Comparison of ENCODE assay signal across 28 mouse cellular contexts in the genomic region with DNA sequence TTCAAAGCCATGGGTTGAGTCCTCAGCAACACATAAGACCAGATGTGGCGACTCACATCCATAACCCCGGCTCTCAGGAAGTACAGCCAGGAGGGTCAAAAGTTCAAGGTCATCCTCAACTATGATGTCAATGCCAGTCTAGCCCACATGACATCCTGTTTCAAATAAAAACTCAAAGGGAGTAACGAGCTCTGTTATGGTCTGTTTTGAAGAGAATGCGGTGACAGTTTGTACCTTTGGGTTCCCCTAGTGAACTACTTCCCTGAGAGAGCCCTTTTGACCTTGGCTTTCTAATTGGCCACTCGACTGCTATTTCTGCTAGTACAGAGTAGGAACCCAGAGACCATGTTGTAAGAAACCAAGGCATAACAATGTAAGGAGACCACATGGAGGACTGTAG.
DNase-seq lines count a peak whose midpoint lies in the region; ATAC-seq and TF ChIP-seq lines count a peak whose summit lies in the region.
"Had no signal": no experiment of that assay in that cellular context is flagged by ENCODE, and none has a peak within 500 bp of the region (broad histone marks: within the 10 kb centered on the region; RNA-seq: fewer than 3 reads in every experiment).

No protein-coding gene starts in this region.

- no peaks in the 10 kb centered on the region for H3K9me3 ChIP-seq in kidney, postnatal 0 days (replicated peaks; ENCODE audit: low read length)
- H3K9me3 ChIP-seq in lung, postnatal 0 days (ENCODE audit: low read length): no peaks in the 10 kb centered on the region
- peaks cover 3% of the 10 kb centered on the region; the same call in 1 of the 2 replicates for H3K9me3 ChIP-seq in ES-E14 (ENCODE audit: control insufficient read depth, insufficient read depth, low read depth, low read length)
- H3K9me3 ChIP-seq: embryonic facial prominence, embryonic 12.5 days; forebrain, embryonic 10.5 days; heart, embryonic 13.5 days; hindbrain, embryonic 10.5 days; hindbrain, embryonic 15.5 days; kidney, embryonic 15.5 days; limb, embryonic 15.5 days; stomach, embryonic 15.5 days had no signal

- no peaks in the 10 kb centered on the region for H3K27me3 ChIP-seq in kidney, postnatal 0 days (ENCODE audit: insufficient read depth, low read length)
- H3K27me3 ChIP-seq in lung, postnatal 0 days (replicated peaks; ENCODE audit: insufficient read depth, low read length): no peaks in the 10 kb centered on the region
- H3K27me3 ChIP-seq: CH12.LX; embryonic facial prominence, embryonic 12.5 days; heart, embryonic 13.5 days; hindbrain, embryonic 15.5 days; kidney, embryonic 15.5 days; limb, embryonic 15.5 days; Patski; stomach, embryonic 15.5 days had no signal

- WGBS in kidney, postnatal 0 days: 71% methylated on average over 5 of the region's 5 CpGs
- 53% methylated on average over 5 of the region's 5 CpGs for WGBS in lung, postnatal 0 days

- no peak overlapping the region for H3K4me2 ChIP-seq in kidney, postnatal 0 days (ENCODE audit: low read length)
- H3K4me2 ChIP-seq in lung, postnatal 0 days (replicated peaks; ENCODE audit: low read depth, low read length): no peak overlapping the region
- H3K4me2 ChIP-seq: embryonic facial prominence, embryonic 12.5 days; heart, embryonic 13.5 days; hindbrain, embryonic 15.5 days; kidney, embryonic 15.5 days; limb, embryonic 15.5 days; stomach, embryonic 15.5 days had no signal

- no peak overlapping the region for H3K9ac ChIP-seq in kidney, postnatal 0 days (ENCODE audit: low read depth, low read length)
- no peak overlapping the region for H3K9ac ChIP-seq in lung, postnatal 0 days (replicated peaks; ENCODE audit: low read depth)
- H3K9ac ChIP-seq in ES-E14 (ENCODE audit: insufficient read depth, low read depth, low read length, poor library complexity, severe bottlenecking): no peak overlapping the region
- H3K9ac ChIP-seq: embryonic facial prominence, embryonic 12.5 days; forebrain, postnatal 0 days; heart, embryonic 13.5 days; hindbrain, embryonic 15.5 days; kidney, embryonic 15.5 days; limb, embryonic 15.5 days; stomach, embryonic 15.5 days had no signal

- in situ Hi-C loops in ES-E14 (cut with MboI; ENCODE audit: low sequenced_read_pairs in 2 of 2, unreplicated experiment in 2 of 2): no loop called here

- H3K4me3 ChIP-seq in kidney, postnatal 0 days (replicated peaks; ENCODE audit: low read depth, low read length): no peak overlapping the region
- no peak overlapping the region for H3K4me3 ChIP-seq in lung, postnatal 0 days (ENCODE audit: low read depth, low read length)
- H3K4me3 ChIP-seq in ES-E14 (ENCODE audit: insufficient read depth in 1 of 2, low read depth in 1 of 2, low read length in 2 of 2, poor library complexity in 1 of 2, severe bottlenecking in 1 of 2): no peak overlapping the region
- H3K4me3 ChIP-seq: embryonic facial prominence, embryonic 12.5 days; forebrain, embryonic 10.5 days; heart, embryonic 13.5 days; hindbrain, embryonic 10.5 days; hindbrain, embryonic 15.5 days; kidney, embryonic 15.5 days; layer of hippocampus, adult 2 months; left cerebral cortex, adult 2 months; limb, embryonic 15.5 days; stomach, embryonic 15.5 days had no signal

- H3K36me3 ChIP-seq in kidney, postnatal 0 days (ENCODE audit: insufficient read depth, low read length): no peaks in the 10 kb centered on the region
- H3K36me3 ChIP-seq in lung, postnatal 0 days (ENCODE audit: insufficient read depth, low read length): no peaks in the 10 kb centered on the region
- H3K36me3 ChIP-seq in ES-E14 (ENCODE audit: control insufficient read depth, insufficient read depth, low read length, poor library complexity, severe bottlenecking): no peaks in the 10 kb centered on the region
- H3K36me3 ChIP-seq: embryonic facial prominence, embryonic 12.5 days; forebrain, embryonic 10.5 days; heart, embryonic 13.5 days; hindbrain, embryonic 10.5 days; hindbrain, embryonic 15.5 days; kidney, embryonic 15.5 days; limb, embryonic 15.5 days; stomach, embryonic 15.5 days had no signal

- H3K27ac ChIP-seq in kidney, postnatal 0 days: no peak overlapping the region
- no peak overlapping the region for H3K27ac ChIP-seq in lung, postnatal 0 days (ENCODE audit: low read length)
- H3K27ac ChIP-seq in ES-E14 (ENCODE audit: insufficient read depth, low read depth, low read length, poor library complexity, severe bottlenecking): no peak overlapping the region; the same call in 1 of the 2 replicates
- H3K27ac ChIP-seq: embryonic facial prominence, embryonic 12.5 days; forebrain, embryonic 10.5 days; heart, embryonic 13.5 days; hindbrain, embryonic 10.5 days; hindbrain, embryonic 15.5 days; kidney, embryonic 15.5 days; layer of hippocampus, adult 2 months; left cerebral cortex, adult 2 months; limb, embryonic 15.5 days; stomach, embryonic 15.5 days had no signal

- TF ChIP-seq CTCF in kidney, postnatal 0 days (IDR thresholded peaks at IDR 0.05; ENCODE audit: low read depth): no peak
- TF ChIP-seq CTCF in lung, postnatal 0 days (IDR thresholded peaks at IDR 0.05): no peak

- no peaks in the 10 kb centered on the region for H3K4me1 ChIP-seq in kidney, postnatal 0 days (replicated peaks; ENCODE audit: insufficient read depth, low read length)
- H3K4me1 ChIP-seq in lung, postnatal 0 days (ENCODE audit: insufficient read depth, low read depth, low read length): no peaks in the 10 kb centered on the region
- H3K4me1 ChIP-seq in ES-E14 (ENCODE audit: control insufficient read depth in 2 of 2, insufficient read depth in 2 of 2, low read length in 2 of 2, poor library complexity in 1 of 2): peaks cover 0 to 6% of the 10 kb centered on the region in 2 experiments; a peak in 2 of 4 replicates
- H3K4me1 ChIP-seq: embryonic facial prominence, embryonic 12.5 days; limb, embryonic 15.5 days; stomach, embryonic 15.5 days had no signal

- ATAC-seq in kidney, postnatal 0 days (replicated peaks; ENCODE audit: low FRiP score, low read depth): 0 out of 2 replicates have a peak, but pooled peaks have one; percentile 10
- peak; percentile 38; the same call in 1 of the 2 replicates for ATAC-seq in lung, postnatal 0 days
- no peak for ATAC-seq in activated CD4-positive, CD25-positive, alpha-beta regulatory T cell, adult 4 months
- ATAC-seq: forebrain, postnatal 0 days; inflammation-experienced regulatory T-cells, adult 6 months; Patski had no signal

- DNase-seq in kidney, postnatal 0 days (ENCODE audit: low spot score): no peak
- no peak for DNase-seq in kidney, adult 8-10 months
- DNase-seq in lung, postnatal 0 days (ENCODE audit: low spot score): peak; percentile 28
- no peak for DNase-seq in lung, postnatal 14 days
- DNase-seq in ES-E14 (ENCODE audit: low read depth, low spot score): peak; percentile 40
- DNase-seq: adrenal gland, adult 8-10 months; cerebellum, adult 2 months; cerebellum, postnatal 14 days; forebrain, postnatal 0 days; heart, postnatal 10 days; kidney, adult 11 months; midbrain, embryonic 14.5 days; retina, postnatal 1 day; right cerebral cortex, postnatal 14 days had no signal

- no peak for TF ChIP-seq EP300 in lung, postnatal 0 days (IDR thresholded peaks at IDR 0.05)

TF ChIP-seq in ES-E14, 5 proteins besides CTCF, POLR2A, EP300 and RAD21:
- no peak for TF ChIP-seq ZC3H11A (IDR thresholded peaks at IDR 0.05; ENCODE audit: borderline replicate concordance, low read depth, low read length)
- no peak for TF ChIP-seq MAFK (IDR thresholded peaks at IDR 0.05; ENCODE audit: insufficient read depth, low read depth, low read length)
- TF ChIP-seq CHD2 (IDR thresholded peaks at IDR 0.05; ENCODE audit: low read depth, low read length): no peak
- no peak for TF ChIP-seq ZNF384 (IDR thresholded peaks at IDR 0.05; ENCODE audit: low read depth, low read length)
- no peak for TF ChIP-seq HCFC1 (IDR thresholded peaks at IDR 0.05; ENCODE audit: borderline replicate concordance, insufficient read depth, low read length)

Comparison
In these comparisons a context has a peak if more than half of its experiments do, and no peak if none do; other contexts are left out.
1. DNase-seq: peak in lung, postnatal 0 days (single experiment) and ES-E14 (single experiment); none in kidney, postnatal 0 days (single experiment), kidney, adult 8-10 months (0 of 2) and lung, postnatal 14 days (single experiment).